Comparison of ENCODE assay signal across 12 mouse cellular contexts in genomic region chr9:41073196-41074009, GRCm38 (mm10).
A peak's percentile ranks its signal among the peaks of the same experiment; 100 is the strongest.
DNase-seq lines count a peak whose midpoint lies in the region; ATAC-seq and TF ChIP-seq lines count a peak whose summit lies in the region.
"Had no signal": no experiment of that assay in that cellular context is flagged by ENCODE, and none has a peak within 500 bp of the region (broad histone marks: within the 10 kb centered on the region; RNA-seq: fewer than 3 reads in every experiment).

No protein-coding gene starts in this region.

- H3ac ChIP-seq in myocyte (ENCODE audit: control insufficient read depth, insufficient read length), result no peak overlapping the region

- intact Hi-C loops in left cerebral cortex, postnatal 4 days (cut with DNase I), result no loop called here

- H3K36me3 ChIP-seq in stomach, embryonic 14.5 days (ENCODE audit: control insufficient read depth, insufficient read depth, low read length), result no peaks in the 10 kb centered on the region
- no peaks in the 10 kb centered on the region for H3K36me3 ChIP-seq in stomach, postnatal 0 days (ENCODE audit: control insufficient read depth, insufficient read depth, low read length)
- H3K36me3 ChIP-seq in heart, embryonic 16.5 days (ENCODE audit: control insufficient read depth, insufficient read depth), result no peaks in the 10 kb centered on the region
- no peaks in the 10 kb centered on the region for H3K36me3 ChIP-seq in myocyte (ENCODE audit: control insufficient read depth, insufficient read depth)
- no peaks in the 10 kb centered on the region for H3K36me3 ChIP-seq in intestine, embryonic 16.5 days (ENCODE audit: control insufficient read depth, insufficient read depth, low read length)
- H3K36me3 ChIP-seq: limb, embryonic 13.5 days had no signal

- peak; percentile 38; the same call in 1 of the 2 replicates for ATAC-seq in stomach, embryonic 14.5 days (ENCODE audit: insufficient number of reproducible peaks, insufficient read depth, low FRiP score, low read depth)
- no peak for ATAC-seq in stomach, postnatal 0 days (ENCODE audit: low FRiP score, low TSS enrichment)
- peak; percentile 34; the same call in 1 of the 2 replicates for ATAC-seq in heart, embryonic 16.5 days (replicated peaks; ENCODE audit: extremely low read depth, insufficient read depth, low FRiP score)
- ATAC-seq in intestine, embryonic 16.5 days, result no peak
- ATAC-seq: forebrain, postnatal 0 days had no signal

- TF ChIP-seq CTCF in stomach, postnatal 0 days (IDR thresholded peaks at IDR 0.05; ENCODE audit: low read depth), result no peak

- no peaks in the 10 kb centered on the region for H3K9me3 ChIP-seq in stomach, embryonic 14.5 days (ENCODE audit: control insufficient read depth, low read depth, low read length)
- no peaks in the 10 kb centered on the region for H3K9me3 ChIP-seq in stomach, postnatal 0 days (ENCODE audit: control insufficient read depth, low read length)
- no peaks in the 10 kb centered on the region for H3K9me3 ChIP-seq in heart, embryonic 16.5 days (replicated peaks; ENCODE audit: control insufficient read depth, low read length)
- no peaks in the 10 kb centered on the region for H3K9me3 ChIP-seq in intestine, embryonic 16.5 days (ENCODE audit: control insufficient read depth, low read length)
- H3K9me3 ChIP-seq: limb, embryonic 13.5 days had no signal

- no peak for TF ChIP-seq EP300 in stomach, postnatal 0 days (optimal IDR thresholded peaks at IDR 0.05)

- H3K9ac ChIP-seq in stomach, embryonic 14.5 days (replicated peaks; ENCODE audit: low read depth, low read length), result no peak overlapping the region
- no peak overlapping the region for H3K9ac ChIP-seq in stomach, postnatal 0 days (ENCODE audit: low read length)
- H3K9ac ChIP-seq in heart, embryonic 16.5 days (ENCODE audit: low read length), result no peak overlapping the region
- H3K9ac ChIP-seq in intestine, embryonic 16.5 days (ENCODE audit: low read depth, low read length), result no peak overlapping the region
- H3K9ac ChIP-seq: forebrain, postnatal 0 days; limb, embryonic 13.5 days had no signal

- H3K27ac ChIP-seq in stomach, embryonic 14.5 days (ENCODE audit: low read length), result no peak overlapping the region
- H3K27ac ChIP-seq in stomach, postnatal 0 days (replicated peaks), result no peak overlapping the region
- no peak overlapping the region for H3K27ac ChIP-seq in heart, embryonic 16.5 days (ENCODE audit: low read length)
- no peak overlapping the region for H3K27ac ChIP-seq in intestine, embryonic 16.5 days (ENCODE audit: low read length)
- H3K27ac ChIP-seq: limb, embryonic 13.5 days had no signal

- no peak overlapping the region for H3K4me3 ChIP-seq in stomach, embryonic 14.5 days (ENCODE audit: low read depth, low read length)
- no peak overlapping the region for H3K4me3 ChIP-seq in stomach, postnatal 0 days (ENCODE audit: low read depth, low read length)
- H3K4me3 ChIP-seq in heart, embryonic 16.5 days (ENCODE audit: low read length), result no peak overlapping the region
- no peak overlapping the region for H3K4me3 ChIP-seq in myocyte
- no peak overlapping the region for H3K4me3 ChIP-seq in intestine, embryonic 16.5 days (ENCODE audit: low read length)
- H3K4me3 ChIP-seq: limb, embryonic 13.5 days had no signal

- no peaks in the 10 kb centered on the region for H3K4me1 ChIP-seq in stomach, embryonic 14.5 days (ENCODE audit: control insufficient read depth, insufficient read depth, low read length)
- no peaks in the 10 kb centered on the region for H3K4me1 ChIP-seq in stomach, postnatal 0 days (replicated peaks; ENCODE audit: control insufficient read depth, insufficient read depth)
- H3K4me1 ChIP-seq in heart, embryonic 16.5 days (ENCODE audit: control insufficient read depth, insufficient read depth, low read length), result peaks cover 14% of the 10 kb centered on the region
- H3K4me1 ChIP-seq in intestine, embryonic 16.5 days (ENCODE audit: control insufficient read depth, insufficient read depth, low read length), result peaks cover 3% of the 10 kb centered on the region

- H3K4me2 ChIP-seq in stomach, embryonic 14.5 days (replicated peaks; ENCODE audit: low read depth, low read length), result no peak overlapping the region
- no peak overlapping the region for H3K4me2 ChIP-seq in stomach, postnatal 0 days (replicated peaks; ENCODE audit: low read depth)
- peak overlapping the region; percentile 3; the same call in 1 of the 2 replicates for H3K4me2 ChIP-seq in heart, embryonic 16.5 days (ENCODE audit: low read depth, low read length)
- no peak overlapping the region for H3K4me2 ChIP-seq in myocyte (ENCODE audit: low read depth)
- no peak overlapping the region for H3K4me2 ChIP-seq in intestine, embryonic 16.5 days (ENCODE audit: low read depth, low read length)
- H3K4me2 ChIP-seq: limb, embryonic 13.5 days had no signal

- no peaks in the 10 kb centered on the region for H3K27me3 ChIP-seq in stomach, embryonic 14.5 days (ENCODE audit: control insufficient read depth, insufficient read depth, low read length)
- no peaks in the 10 kb centered on the region for H3K27me3 ChIP-seq in stomach, postnatal 0 days (ENCODE audit: control insufficient read depth, insufficient read depth, low read length)
- H3K27me3 ChIP-seq in heart, embryonic 16.5 days (ENCODE audit: control insufficient read depth, insufficient read depth, low read length), result no peaks in the 10 kb centered on the region
- no peaks in the 10 kb centered on the region for H3K27me3 ChIP-seq in myocyte (ENCODE audit: control insufficient read depth, insufficient read depth, insufficient read length)
- no peaks in the 10 kb centered on the region for H3K27me3 ChIP-seq in intestine, embryonic 16.5 days (replicated peaks; ENCODE audit: control insufficient read depth, insufficient read depth, low read length)
- H3K27me3 ChIP-seq: limb, embryonic 13.5 days had no signal

- no peak for DNase-seq in stomach, postnatal 0 days (ENCODE audit: low spot score)
- DNase-seq in ovary, postnatal 14 days (ENCODE audit: low spot score), result no peak
- no peak for DNase-seq in left cerebral cortex, postnatal 4 days
- DNase-seq in layer of hippocampus, postnatal 36 days, result no peak
- DNase-seq: adrenal gland, postnatal 10 days; forebrain, postnatal 0 days; right cerebral cortex, postnatal 14 days had no signal

- 86% methylated on average over 19 of the region's 19 CpGs for WGBS in stomach, embryonic 14.5 days
- WGBS in stomach, postnatal 0 days, result 88% methylated on average over 19 of the region's 19 CpGs
- WGBS in heart, embryonic 16.5 days, result 66% methylated on average over 19 of the region's 19 CpGs
- 84% methylated on average over 19 of the region's 19 CpGs for WGBS in intestine, embryonic 16.5 days

- TF ChIP-seq POLR2A in myocyte (IDR thresholded peaks at IDR 0.05; ENCODE audit: insufficient read length, low read depth), result no peak

- H3K79me2 ChIP-seq in myocyte (ENCODE audit: control insufficient read depth, insufficient read depth), result no peaks in the 10 kb centered on the region

TF ChIP-seq in myocyte, 11 proteins besides CTCF, POLR2A, EP300 and RAD21:
- peak; percentile 45 for TF ChIP-seq USF1 (IDR thresholded peaks at IDR 0.05; ENCODE audit: low read depth)
- TF ChIP-seq CEBPB (IDR thresholded peaks at IDR 0.05; ENCODE audit: insufficient read depth, poor library complexity, severe bottlenecking), result no peak
- TF ChIP-seq TCF12 (IDR thresholded peaks at IDR 0.05; ENCODE audit: insufficient read depth, poor library complexity, severe bottlenecking), result no peak
- TF ChIP-seq POLR2AphosphoS2 (IDR thresholded peaks at IDR 0.05; ENCODE audit: insufficient read length, low read depth), result no peak

Comparison
In these comparisons a context has a peak if more than half of its experiments do, and no peak if none do; other contexts are left out.
1. ATAC-seq: peak in stomach, embryonic 14.5 days (single experiment) and heart, embryonic 16.5 days (single experiment); none in stomach, postnatal 0 days (single experiment) and intestine, embryonic 16.5 days (single experiment).